Comparison of ENCODE assay signal across 14 mouse cellular contexts in genomic region chr1:182687146-182687545, GRCm38 (mm10).
"Had no signal": no experiment of that assay in that cellular context is flagged by ENCODE, and none has a peak within 500 bp of the region (broad histone marks: within the 10 kb centered on the region; RNA-seq: fewer than 3 reads in every experiment).

No protein-coding gene starts in this region.

- DNase-seq: gastrocnemius, postnatal 14 days; gastrocnemius, postnatal 36 days; heart, adult 11 months; heart, adult 2 months; heart, postnatal 14 days; heart, postnatal 36 days; kidney, adult 11 months; kidney, adult 2 months; kidney, adult 9 months; kidney, postnatal 14 days; kidney, postnatal 36 days; layer of hippocampus, adult 9-11 months; layer of hippocampus, postnatal 36 days; left cerebral cortex, postnatal 4 days had no signal
